In the genomic region with DNA sequence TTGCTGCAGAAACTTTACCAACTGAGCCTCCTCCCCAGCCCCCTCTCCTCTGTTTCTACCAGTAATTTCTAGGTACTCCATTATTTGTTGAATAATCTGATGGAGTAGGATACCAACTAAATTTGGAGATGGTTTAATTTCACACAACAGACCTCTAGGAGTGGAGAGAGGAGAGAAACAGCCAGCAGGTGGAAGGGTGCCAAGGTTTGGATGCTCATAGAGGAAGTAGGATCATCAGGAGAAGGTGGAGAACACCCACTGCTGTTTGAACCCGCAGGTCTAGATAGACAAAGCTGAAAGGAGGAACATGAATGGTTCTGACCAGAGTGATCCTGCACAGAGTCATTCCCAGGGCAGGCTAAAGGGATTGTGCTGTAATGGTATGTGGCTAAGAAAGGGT, we compare ENCODE assay signal across 19 mouse cellular contexts. TPM values are rescaled to one million over a fixed set of nuclear protein-coding genes. Genes with fewer than 3 reads are reported as not detected.
"Had no signal": no experiment of that assay in that cellular context is flagged by ENCODE, and none has a peak within 500 bp of the region (broad histone marks: within the 10 kb centered on the region; RNA-seq: fewer than 3 reads in every experiment).

No protein-coding gene starts in this region.

- H3K27me3 ChIP-seq: lung, embryonic 15.5 days; midbrain, embryonic 12.5 days; midbrain, embryonic 15.5 days; neural tube, embryonic 12.5 days; stomach, embryonic 15.5 days had no signal

- H3K9me3 ChIP-seq: lung, embryonic 15.5 days; megakaryocyte, embryonic 14.5 days; midbrain, embryonic 12.5 days; midbrain, embryonic 15.5 days; neural tube, embryonic 12.5 days; stomach, embryonic 15.5 days had no signal

- H3K27ac ChIP-seq: lung, embryonic 15.5 days; macrophage; midbrain, embryonic 12.5 days; midbrain, embryonic 15.5 days; neural tube, embryonic 12.5 days; stomach, embryonic 15.5 days; stomach, postnatal 0 days had no signal

- H3K4me1 ChIP-seq: midbrain, embryonic 12.5 days; midbrain, embryonic 15.5 days; neural tube, embryonic 12.5 days; stomach, embryonic 15.5 days had no signal

- DNase-seq: liver, postnatal 0 days; lung, adult 2 months; lung, postnatal 14 days; lung, postnatal 36 days; right cerebral cortex, postnatal 14 days; thymus, adult 2 months; thymus, postnatal 25 days; thymus, postnatal 4 days had no signal

- H3K4me3 ChIP-seq: lung, embryonic 15.5 days; megakaryocyte, embryonic 14.5 days; midbrain, embryonic 12.5 days; midbrain, embryonic 15.5 days; neural tube, embryonic 12.5 days; stomach, embryonic 15.5 days had no signal

- H3K36me3 ChIP-seq: lung, embryonic 15.5 days; midbrain, embryonic 12.5 days; midbrain, embryonic 15.5 days; neural tube, embryonic 12.5 days; stomach, embryonic 15.5 days had no signal

- H3K9ac ChIP-seq: liver, postnatal 0 days; lung, embryonic 15.5 days; midbrain, embryonic 12.5 days; midbrain, embryonic 15.5 days; neural tube, embryonic 12.5 days; stomach, embryonic 15.5 days had no signal

RNA-seq across cellular contexts. Expression of a gene that starts 49.2 kb away (rescaled TPM):
- total RNA-seq: megakaryocyte progenitor cell, adult 5-6 weeks; monocyte, adult 5-6 weeks; neutrophil, adult 5-6 weeks had no signal
